Mouse (Mus musculus) midbrain, embryonic 14.5 days (tissue): ENCODE data around the gene Kif7. TPM values are rescaled to one million over a fixed set of nuclear protein-coding genes. Genes with fewer than 3 reads are reported as not detected.

Source experiments
- ATAC-seq: fragments of 200-750 bp; cut with Nextera tagmentation; 2 replicates; pipeline ENCODE4 v1.8.0; 2017; ENCODE audit warnings: moderate number of reproducible peaks, moderate library complexity; ENCODE audit not compliant: low FRiP score, low TSS enrichment
- DNase-seq: peaks from one replicate; pipeline ENCODE4 v3.0.0-alpha.2; 2015
- H3K27ac ChIP-seq: fragments of 300-500 bp; sonication (generic); replicated peaks from 2 replicates; pipeline ENCODE4 v1.5.1; 2014; ENCODE audit warnings: mild to moderate bottlenecking, low read depth, low read length, moderate library complexity
- H3K27me3 ChIP-seq: fragments of 300-500 bp; sonication (generic); 2 replicates; pipeline ENCODE4 v1.6.1; 2014; ENCODE audit warnings: low read length, control low read depth, mixed read lengths; ENCODE audit not compliant: control insufficient read depth, insufficient read depth
- H3K36me3 ChIP-seq: fragments of 300-500 bp; sonication (generic); 2 replicates; pipeline ENCODE4 v1.6.1; 2014; ENCODE audit warnings: low read length, control low read depth; ENCODE audit not compliant: control insufficient read depth, insufficient read depth
- H3K4me1 ChIP-seq: fragments of 300-500 bp; sonication (generic); 2 replicates; pipeline ENCODE4 v1.6.1; 2014; ENCODE audit warnings: mild to moderate bottlenecking, antibody characterized with exemption, low read length, control low read depth; ENCODE audit not compliant: control insufficient read depth, insufficient read depth
- H3K4me2 ChIP-seq: fragments of 300-500 bp; sonication (generic); 2 replicates; pipeline ENCODE4 v1.6.1; 2014; ENCODE audit warnings: mild to moderate bottlenecking, low read length, moderate library complexity
- H3K4me3 ChIP-seq: fragments of 300-500 bp; sonication (generic); replicated peaks from 2 replicates; pipeline ENCODE4 v1.5.1; 2014; ENCODE audit warnings: low read depth, low read length
- H3K9ac ChIP-seq: fragments of 300-500 bp; sonication (generic); replicated peaks from 2 replicates; pipeline ENCODE4 v1.6.1; 2014; ENCODE audit warnings: mild to moderate bottlenecking, low read length, moderate library complexity
- H3K9me3 ChIP-seq: fragments of 300-500 bp; sonication (generic); 2 replicates; pipeline ENCODE4 v1.6.1; 2016; ENCODE audit warnings: low read length, control low read depth, mixed read lengths; ENCODE audit not compliant: control insufficient read depth
- WGBS: fragments of 180-500 bp; shearing (Covaris S2); extraction: QIAGEN DNeasy Blood & Tissue Kit; methylation state at CpG from one replicate; pipeline ENCODE4 v1.1.7; 2014; 5-methylcytosine and 5-hydroxymethylcytosine counted together
- polyA plus RNA-seq: library from polyadenylated mRNA; unstranded; fragments of >200 nt; fragmentation: Nextera tagmentation; extraction: Ambion mirVana; gene quantifications from 2 replicates; pipeline ENCODE4 v1.2.1, GENCODE M21; 2014

The Kif7 gene
- polyA plus RNA-seq, 1 experiment from 2014 or later, result 2.4 TPM

GRCm38 (mm10) chr7:79731438-79731837, 15.9 kb upstream of the Kif7 start:
- H3K9me3 ChIP-seq, result no peaks in the 10 kb centered on the region
- WGBS, result 72% methylated on average over 13 of the region's 13 CpGs
- ATAC-seq, result no peak

GRCm38 (mm10) chr7:79729743-79730370, 14.3 kb upstream of the Kif7 start:
- no peaks in the 10 kb centered on the region for H3K4me1 ChIP-seq
- no peak overlapping the region for H3K9ac ChIP-seq
- WGBS, result 72% methylated on average over 11 of the region's 11 CpGs
- no peak overlapping the region for H3K4me2 ChIP-seq
- no peak for DNase-seq
- H3K36me3 ChIP-seq, result no peaks in the 10 kb centered on the region
- no peak for ATAC-seq
- H3K9me3 ChIP-seq, result no peaks in the 10 kb centered on the region
- no peaks in the 10 kb centered on the region for H3K27me3 ChIP-seq
- no peak overlapping the region for H3K4me3 ChIP-seq
- no peak overlapping the region for H3K27ac ChIP-seq

More at GRCm38 (mm10) chr7:79731438-79731837, 15.9 kb upstream of the Kif7 start:
- no peaks in the 10 kb centered on the region for H3K27me3 ChIP-seq
- no peak overlapping the region for H3K4me3 ChIP-seq
- H3K27ac ChIP-seq, result no peak overlapping the region
- no peak for DNase-seq
- H3K4me2 ChIP-seq, result no peak overlapping the region
- no peak overlapping the region for H3K9ac ChIP-seq
- 0 out of 2 replicates have a peak, but pooled peaks cover 3% of the 10 kb centered on the region for H3K36me3 ChIP-seq
- H3K4me1 ChIP-seq, result no peaks in the 10 kb centered on the region

GRCm38 (mm10) chr7:79729169-79729568, 13.6 kb upstream of the Kif7 start:
- WGBS, result 7% methylated on average over 8 of the region's 8 CpGs
- no peaks in the 10 kb centered on the region for H3K27me3 ChIP-seq
- no peak overlapping the region for H3K4me2 ChIP-seq
- no peaks in the 10 kb centered on the region for H3K36me3 ChIP-seq
- ATAC-seq (no peak; the same call in 1 of the 2 replicates), DNase-seq (peak; percentile 83)
- no peak overlapping the region for H3K4me3 ChIP-seq
- H3K9me3 ChIP-seq, result no peaks in the 10 kb centered on the region
- H3K9ac ChIP-seq, result no peak overlapping the region
- no peaks in the 10 kb centered on the region for H3K4me1 ChIP-seq
- H3K27ac ChIP-seq, result no peak overlapping the region

- DNase-seq, result peak; percentile 68
- Histone ChIP-seq H3K27me3 (peaks cover 4% of the 10 kb centered on the region; the same call in 1 of the 2 replicates), H3K4me1 (no peaks in the 10 kb centered on the region), H3K36me3 (no peaks in the 10 kb centered on the region), H3K9me3 (no peaks in the 10 kb centered on the region), H3K9ac (no peak overlapping the region), H3K4me2 (no peak overlapping the region), H3K27ac (no peak overlapping the region), H3K4me3 (no peak overlapping the region)
- no peak for ATAC-seq
- 37% methylated on average over 6 of the region's 6 CpGs for WGBS
Measured at GRCm38 (mm10) chr7:79728219-79728618, 12.7 kb upstream of the Kif7 start.

- H3K9ac ChIP-seq, result no peak overlapping the region
- H3K36me3 ChIP-seq, result no peaks in the 10 kb centered on the region
- H3K27me3 ChIP-seq, result peaks cover 7% of the 10 kb centered on the region; the same call in 1 of the 2 replicates
- ATAC-seq, result no peak
- H3K27ac ChIP-seq, result no peak overlapping the region
- no peak overlapping the region for H3K4me3 ChIP-seq
- no peaks in the 10 kb centered on the region for H3K9me3 ChIP-seq
- H3K4me1 ChIP-seq, result no peaks in the 10 kb centered on the region
- H3K4me2 ChIP-seq, result no peak overlapping the region
- peak; percentile 74 for DNase-seq
- WGBS, result 18% methylated on average over 2 of the region's 2 CpGs
Measured at GRCm38 (mm10) chr7:79727091-79727490, 11.6 kb upstream of the Kif7 start.

GRCm38 (mm10) chr7:79721386-79721977, 6.0 kb upstream of the Kif7 start:
- Histone ChIP-seq H3K36me3 (no peaks in the 10 kb centered on the region), H3K4me1 (no peaks in the 10 kb centered on the region), H3K9ac (peak overlapping the region; percentile 73), H3K4me2 (peak overlapping the region; percentile 78), H3K27me3 (peaks cover 13% of the 10 kb centered on the region; the same call in 1 of the 2 replicates), H3K9me3 (no peaks in the 10 kb centered on the region), H3K4me3 (peak overlapping the region; percentile 58), H3K27ac (0 out of 2 replicates have a peak overlapping the region, but pooled peaks have one; percentile 26)
- ATAC-seq (peak; percentile 34; the same call in 1 of the 2 replicates), DNase-seq (peak; percentile 80)
- WGBS, result under 1% methylated on average over 48 of the region's 48 CpGs

- WGBS, result 23% methylated on average over 17 of the region's 17 CpGs
- DNase-seq (peak; percentile 40), ATAC-seq (no peak)
- Histone ChIP-seq H3K36me3 (no peaks in the 10 kb centered on the region), H3K4me1 (peaks cover 18% of the 10 kb centered on the region), H3K27me3 (no peaks in the 10 kb centered on the region; the same call in 1 of the 2 replicates), H3K4me2 (peak overlapping the region; percentile 70), H3K9me3 (no peaks in the 10 kb centered on the region), H3K9ac (peak overlapping the region; percentile 50), H3K27ac (0 out of 2 replicates have a peak overlapping the region, but pooled peaks have one; percentile 13), H3K4me3 (peak overlapping the region; percentile 44)
Measured at GRCm38 (mm10) chr7:79710831-79711230, 4.7 kb downstream of the Kif7 start.

- WGBS, result under 1% methylated on average over 55 of the region's 55 CpGs
- DNase-seq, result peak; percentile 93
- ATAC-seq, result peak; percentile 82
- Histone ChIP-seq H3K4me2 (peak overlapping the region; percentile 70), H3K36me3 (no peaks in the 10 kb centered on the region), H3K27ac (0 out of 2 replicates have a peak overlapping the region, but pooled peaks have one; percentile 13), H3K27me3 (no peaks in the 10 kb centered on the region; the same call in 1 of the 2 replicates), H3K4me1 (peaks cover 14% of the 10 kb centered on the region; the same call in 1 of the 2 replicates), H3K9me3 (no peaks in the 10 kb centered on the region), H3K9ac (peak overlapping the region; percentile 50), H3K4me3 (peak overlapping the region; percentile 44)
Measured at GRCm38 (mm10) chr7:79710130-79710607, 5.4 kb downstream of the Kif7 start.
